Mouse (Mus musculus): ENCODE measurements around the gene Igsf21. TPM values are rescaled to one million over a fixed set of nuclear protein-coding genes. Genes with fewer than 3 reads are reported as not detected.

Gene Igsf21
- total and polyA plus RNA-seq, 2 experiments from 2014 or later, result 145 to 146 TPM

GRCm38 (mm10) chr4:140234412-140235205, 12.0 kb downstream of the Igsf21 start:
- Histone ChIP-seq H3K4me2 (ENCODE audit: low read depth, low read length, poor library complexity, severe bottlenecking) (no peak overlapping the region), H3K27ac (ENCODE audit: low read depth, low read length) (no peak overlapping the region), H3K9me3 (ENCODE audit: low read length) (no peaks in the 10 kb centered on the region), H3K27me3 (ENCODE audit: insufficient read depth, low read length) (no peaks in the 10 kb centered on the region), H3K4me3 (ENCODE audit: low read depth, low read length) (no peak overlapping the region), H3K4me1 (ENCODE audit: insufficient read depth, low read length) (peaks cover 7% of the 10 kb centered on the region), H3K36me3 (ENCODE audit: insufficient read depth, low read length) (no peaks in the 10 kb centered on the region), H3K9ac (replicated peaks; ENCODE audit: low read length, poor library complexity, severe bottlenecking) (no peak overlapping the region)
- no peak for ATAC-seq (ENCODE audit: low FRiP score)
- no peak for DNase-seq (ENCODE audit: low spot score)
- no peak for TF ChIP-seq CTCF (IDR thresholded peaks at IDR 0.05)
- WGBS, result 76% methylated on average over 18 of the region's 18 CpGs

GRCm38 (mm10) chr4:140227837-140228236, 18.7 kb downstream of the Igsf21 start:
- H3K4me1 ChIP-seq (ENCODE audit: insufficient read depth, low read length), result peaks cover 4% of the 10 kb centered on the region; the same call in 1 of the 2 replicates
- no peak for ATAC-seq (ENCODE audit: low FRiP score)
- H3K27ac ChIP-seq (ENCODE audit: low read depth, low read length), result no peak overlapping the region
- no peaks in the 10 kb centered on the region for H3K9me3 ChIP-seq (ENCODE audit: low read length)
- H3K36me3 ChIP-seq (ENCODE audit: insufficient read depth, low read length), result no peaks in the 10 kb centered on the region
- 52% methylated on average over 5 of the region's 7 CpGs for WGBS
- H3K4me3 ChIP-seq (ENCODE audit: low read depth, low read length), result no peak overlapping the region
- H3K27me3 ChIP-seq (ENCODE audit: insufficient read depth, low read length), result no peaks in the 10 kb centered on the region
- H3K4me2 ChIP-seq (ENCODE audit: low read depth, low read length, poor library complexity, severe bottlenecking), result no peak overlapping the region
- H3K9ac ChIP-seq (replicated peaks; ENCODE audit: low read length, poor library complexity, severe bottlenecking), result no peak overlapping the region
- no peak for DNase-seq (ENCODE audit: low spot score)
- TF ChIP-seq CTCF (IDR thresholded peaks at IDR 0.05), result no peak

- Histone ChIP-seq H3K4me3 (ENCODE audit: low read depth, low read length) (no peak overlapping the region), H3K4me1 (ENCODE audit: insufficient read depth, low read length) (peaks cover 4% of the 10 kb centered on the region; the same call in 1 of the 2 replicates)
- no peak for TF ChIP-seq CTCF (IDR thresholded peaks at IDR 0.05)
Measured at GRCm38 (mm10) chr4:140225204-140225603, 21.4 kb downstream of the Igsf21 start.

GRCm38 (mm10) chr4:140224451-140224850, 22.1 kb downstream of the Igsf21 start:
- no peak for TF ChIP-seq CTCF (IDR thresholded peaks at IDR 0.05)
- H3K4me1 ChIP-seq (ENCODE audit: insufficient read depth, low read length), result peaks cover 4% of the 10 kb centered on the region; the same call in 1 of the 2 replicates

More at GRCm38 (mm10) chr4:140225204-140225603, 21.4 kb downstream of the Igsf21 start:
- Histone ChIP-seq H3K4me2 (ENCODE audit: low read depth, low read length, poor library complexity, severe bottlenecking) (no peak overlapping the region), H3K9me3 (ENCODE audit: low read length) (no peaks in the 10 kb centered on the region), H3K27me3 (ENCODE audit: insufficient read depth, low read length) (no peaks in the 10 kb centered on the region), H3K9ac (replicated peaks; ENCODE audit: low read length, poor library complexity, severe bottlenecking) (no peak overlapping the region), H3K27ac (ENCODE audit: low read depth, low read length) (no peak overlapping the region), H3K36me3 (ENCODE audit: insufficient read depth, low read length) (no peaks in the 10 kb centered on the region)
- WGBS, result 84% methylated on average over 9 of the region's 9 CpGs
- DNase-seq (ENCODE audit: low spot score) (no peak), ATAC-seq (ENCODE audit: low FRiP score) (no peak)

GRCm38 (mm10) chr4:140223067-140223466, 23.5 kb downstream of the Igsf21 start:
- H3K9me3 ChIP-seq (ENCODE audit: low read length), result no peaks in the 10 kb centered on the region
- H3K4me3 ChIP-seq (ENCODE audit: low read depth, low read length), result no peak overlapping the region
- no peaks in the 10 kb centered on the region for H3K4me1 ChIP-seq (ENCODE audit: insufficient read depth, low read length)
- H3K4me2 ChIP-seq (ENCODE audit: low read depth, low read length, poor library complexity, severe bottlenecking), result no peak overlapping the region
- DNase-seq (ENCODE audit: low spot score), result no peak
- H3K27ac ChIP-seq (ENCODE audit: low read depth, low read length), result no peak overlapping the region
- H3K27me3 ChIP-seq (ENCODE audit: insufficient read depth, low read length), result no peaks in the 10 kb centered on the region
- 39% methylated on average over 12 of the region's 12 CpGs for WGBS
- no peak for TF ChIP-seq CTCF (IDR thresholded peaks at IDR 0.05)
- no peak for ATAC-seq (ENCODE audit: low FRiP score)
- H3K9ac ChIP-seq (replicated peaks; ENCODE audit: low read length, poor library complexity, severe bottlenecking), result no peak overlapping the region
- no peaks in the 10 kb centered on the region for H3K36me3 ChIP-seq (ENCODE audit: insufficient read depth, low read length)

More at GRCm38 (mm10) chr4:140224451-140224850, 22.1 kb downstream of the Igsf21 start:
- no peak for ATAC-seq (ENCODE audit: low FRiP score)
- Histone ChIP-seq H3K36me3 (ENCODE audit: insufficient read depth, low read length) (no peaks in the 10 kb centered on the region), H3K9ac (replicated peaks; ENCODE audit: low read length, poor library complexity, severe bottlenecking) (no peak overlapping the region), H3K27ac (ENCODE audit: low read depth, low read length) (no peak overlapping the region), H3K4me2 (ENCODE audit: low read depth, low read length, poor library complexity, severe bottlenecking) (no peak overlapping the region), H3K9me3 (ENCODE audit: low read length) (no peaks in the 10 kb centered on the region), H3K4me3 (ENCODE audit: low read depth, low read length) (no peak overlapping the region), H3K27me3 (ENCODE audit: insufficient read depth, low read length) (no peaks in the 10 kb centered on the region)
- 84% methylated on average over 7 of the region's 7 CpGs for WGBS
- no peak for DNase-seq (ENCODE audit: low spot score)

GRCm38 (mm10) chr4:140220326-140221093, 26.1 kb downstream of the Igsf21 start:
- no peak for TF ChIP-seq CTCF (IDR thresholded peaks at IDR 0.05)
- ATAC-seq (ENCODE audit: low FRiP score), result no peak
- H3K9ac ChIP-seq (replicated peaks; ENCODE audit: low read length, poor library complexity, severe bottlenecking), result no peak overlapping the region
- H3K27ac ChIP-seq (ENCODE audit: low read depth, low read length), result no peak overlapping the region
- 32% methylated on average over 22 of the region's 22 CpGs for WGBS
- no peaks in the 10 kb centered on the region for H3K36me3 ChIP-seq (ENCODE audit: insufficient read depth, low read length)
- no peaks in the 10 kb centered on the region for H3K27me3 ChIP-seq (ENCODE audit: insufficient read depth, low read length)
- H3K4me1 ChIP-seq (ENCODE audit: insufficient read depth, low read length), result no peaks in the 10 kb centered on the region
- no peaks in the 10 kb centered on the region for H3K9me3 ChIP-seq (ENCODE audit: low read length)
- H3K4me2 ChIP-seq (ENCODE audit: low read depth, low read length, poor library complexity, severe bottlenecking), result no peak overlapping the region
- H3K4me3 ChIP-seq (ENCODE audit: low read depth, low read length), result no peak overlapping the region
- DNase-seq (ENCODE audit: low spot score), result no peak
